Mouse (Mus musculus) G1E (cell line): ENCODE measurements around the gene Trim24. TPM values are rescaled to one million over a fixed set of nuclear protein-coding genes. Genes with fewer than 3 reads are reported as not detected.
"Not testable (repeated sequence)": the region's sequence is repeated elsewhere in the genome, so short reads cannot be mapped to it uniquely, and the experiment has no call there.

Source experiments
- ATAC-seq: 2 replicates; pipeline ENCODE4 v1.8.0; 2016; ENCODE audit warnings: mild to moderate bottlenecking; ENCODE audit not compliant: insufficient number of reproducible peaks, poor library complexity, low FRiP score, severe bottlenecking; ENCODE audit errors: extremely low read depth
- DNase-seq: peaks from one replicate; pipeline ENCODE4 v3.0.0; 2012; ENCODE audit warnings: low spot score
- H3K27me3 ChIP-seq: 2 replicates; pipeline ENCODE4 v1.6.1; 2012; ENCODE audit warnings: mild to moderate bottlenecking, low read length, inconsistent platforms; ENCODE audit not compliant: insufficient read depth
- H3K36me3 ChIP-seq: replicated peaks from 2 replicates; pipeline ENCODE3; 2012; ENCODE audit warnings: mild to moderate bottlenecking, inconsistent platforms
- H3K4me1 ChIP-seq: 2 replicates; pipeline ENCODE4 v1.6.1; 2012; ENCODE audit warnings: low read depth, low read length, inconsistent platforms, mixed read lengths; ENCODE audit not compliant: insufficient read depth
- H3K4me3 ChIP-seq: 2 replicates; pipeline ENCODE4 v1.5.1; 2012; ENCODE audit warnings: low read depth, mild to moderate bottlenecking, inconsistent platforms, low read length, moderate library complexity, mixed read lengths
- H3K9me3 ChIP-seq: replicated peaks from 2 replicates; pipeline ENCODE4 v1.6.1; 2012; ENCODE audit warnings: inconsistent platforms
- CTCF ChIP-seq: IDR thresholded peaks from 2 replicates; pipeline ENCODE4 v1.5.1; 2012; ENCODE audit warnings: low read depth, low read length, inconsistent platforms, mixed read lengths
- GATA1 ChIP-seq: IDR thresholded peaks from 2 replicates; pipeline ENCODE4 v1.6.1; 2012; ENCODE audit warnings: borderline replicate concordance, low read length, inconsistent platforms, mixed read lengths
- GATA2 ChIP-seq: IDR thresholded peaks from 2 replicates; pipeline ENCODE4 v1.6.1; 2012; ENCODE audit warnings: low read depth, low read length, inconsistent platforms, borderline replicate concordance
- POLR2AphosphoS5 ChIP-seq: IDR thresholded peaks from 2 replicates; pipeline ENCODE4 v1.6.1; 2012; ENCODE audit warnings: low read depth, low read length, inconsistent platforms; ENCODE audit not compliant: insufficient replicate concordance
- TAL1 ChIP-seq: conservative IDR thresholded peaks from 2 replicates; pipeline ENCODE4 v1.6.1; 2012; ENCODE audit warnings: low read depth, low read length, inconsistent platforms, mixed read lengths
- polyA plus RNA-seq: library from polyadenylated mRNA; stranded (reverse); fragments of >175 nt; gene quantifications from 2 replicates; pipeline ENCODE4 v1.2.3, GENCODE M21; 2012
- total RNA-seq, 2 experiments: library from RNA; stranded (forward) in 1 of 2; stranded (reverse) in 1 of 2; fragments of 200-1000 nt in 1 of 2; fragments of >200 nt in 1 of 2; fragmentation: Nextera tagmentation in 1 of 2; gene quantifications; 2 replicates each; pipeline ENCODE4 v1.2.3; 2014 to 2017

Gene Trim24
- total RNA-seq (2014; fragmentation: Nextera tagmentation), result 63.1 and 65.7 TPM in 2 replicates
- total RNA-seq (2017), result 24.1 and 25.0 TPM in 2 replicates
- polyA plus RNA-seq, result 7.0 and 9.1 TPM in 2 replicates

DNA sequence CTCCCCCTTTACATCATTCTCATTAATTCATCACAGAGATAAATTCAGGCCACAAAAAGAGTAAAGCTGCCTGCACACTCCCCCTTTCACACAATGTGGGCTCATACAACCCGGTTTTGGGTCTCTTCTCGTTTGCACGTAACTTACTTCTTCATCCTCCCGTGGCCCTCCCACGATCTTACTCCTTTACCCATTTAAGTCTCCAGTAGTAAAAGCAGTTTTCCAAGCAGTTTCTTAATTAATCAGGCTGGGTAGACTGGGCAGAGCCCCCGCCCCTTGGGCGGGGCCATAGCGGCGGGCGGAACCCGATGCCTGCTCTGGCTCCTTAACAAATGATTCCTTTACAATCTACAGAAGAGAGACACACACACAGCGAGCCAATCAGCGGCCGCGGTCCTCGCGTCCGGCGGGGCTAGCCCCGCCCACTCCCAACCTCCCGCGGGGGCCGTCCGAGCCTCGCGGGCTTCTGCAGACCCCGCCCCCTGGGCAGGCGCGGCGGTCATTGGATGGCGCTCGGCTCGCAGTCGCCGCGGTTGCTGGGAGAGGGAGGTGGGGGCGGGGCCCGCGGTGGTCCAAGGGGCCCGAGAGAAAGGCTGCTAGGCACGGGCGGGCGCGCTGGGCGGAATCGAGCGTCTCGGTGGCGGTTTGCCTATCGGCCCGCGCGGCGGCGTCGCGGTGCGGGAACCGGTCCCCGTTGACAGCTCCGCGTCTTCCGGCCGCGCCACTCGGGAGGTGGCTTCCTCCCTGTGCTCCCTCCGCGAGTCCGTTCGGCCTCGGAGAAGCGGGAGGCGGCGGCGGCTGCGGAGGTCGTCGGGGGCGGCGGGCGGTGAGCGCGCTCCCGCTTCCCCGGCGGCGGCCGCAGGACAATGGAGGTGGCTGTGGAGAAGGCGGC lies at the start of gene Trim24:
Gene Trim24 (plus strand): TSS at position 567 of the 892 bp plus-strand sequence.
- H3K4me1 ChIP-seq, result peaks cover 6% of the 10 kb centered on the region
- peaks cover 5% of the 10 kb centered on the region for H3K36me3 ChIP-seq
- peak within 1 kb of the TSS; percentile 92 for H3K4me3 ChIP-seq
- H3K27me3 ChIP-seq, result no peaks in the 10 kb centered on the region
- no peak for TF ChIP-seq POLR2AphosphoS5
- no peak for TF ChIP-seq TAL1
- TF ChIP-seq GATA1, result no peak
- no peak for TF ChIP-seq GATA2
- TF ChIP-seq CTCF, result no peak
- peak; percentile 97 for ATAC-seq
- DNase-seq, result peak; percentile 95
- H3K9me3 ChIP-seq, result peaks cover 20% of the 10 kb centered on the region

DNA sequence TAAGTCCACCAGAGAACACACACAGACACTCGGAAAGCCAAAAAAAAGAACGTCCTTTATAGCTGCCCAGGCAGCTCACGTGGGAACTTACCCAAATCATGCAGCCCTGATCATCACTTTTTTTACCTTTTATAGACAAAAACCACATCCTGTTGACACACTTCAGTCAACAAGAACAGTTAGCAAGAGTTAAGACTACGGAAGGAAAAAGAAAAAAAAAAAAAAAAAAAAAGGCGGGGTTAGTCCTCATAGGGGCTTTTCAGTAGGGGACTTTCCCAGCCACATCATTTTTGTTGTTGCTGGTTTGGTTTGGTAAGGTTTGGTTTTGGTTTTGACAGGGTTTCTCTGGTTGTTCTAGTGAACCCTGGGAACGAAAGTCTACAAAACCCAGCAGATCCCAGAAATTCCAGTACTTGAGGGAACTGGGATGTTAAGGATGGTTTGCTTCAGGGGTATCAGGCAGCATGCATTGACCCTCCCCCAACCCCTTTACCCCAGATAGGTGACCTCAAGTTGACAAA lies 49.0 kb upstream of the Trim24 start:
- H3K9me3 ChIP-seq, result no peaks in the 10 kb centered on the region
- no peak overlapping the region for H3K4me3 ChIP-seq
- no peaks in the 10 kb centered on the region for H3K27me3 ChIP-seq
- no peaks in the 10 kb centered on the region for H3K4me1 ChIP-seq
- DNase-seq, result no peak
- TF ChIP-seq GATA2 (no peak), GATA1 (no peak), POLR2AphosphoS5 (no peak), CTCF (no peak), TAL1 (no peak)
- H3K36me3 ChIP-seq, result no peaks in the 10 kb centered on the region
- ATAC-seq, result no peak

GRCm38 (mm10) chr6:37822390-37822789 lies 48.2 kb upstream of the Trim24 start:
- DNase-seq (no peak), ATAC-seq (no peak)
- Histone ChIP-seq H3K27me3 (no peaks in the 10 kb centered on the region), H3K4me1 (no peaks in the 10 kb centered on the region), H3K36me3 (no peaks in the 10 kb centered on the region), H3K4me3 (no peak overlapping the region), H3K9me3 (no peaks in the 10 kb centered on the region)
- no peak for TF ChIP-seq GATA1
- no peak for TF ChIP-seq GATA2
- TF ChIP-seq TAL1, result no peak
- no peak for TF ChIP-seq POLR2AphosphoS5
- TF ChIP-seq CTCF, result no peak

- DNase-seq, result no peak
- TF ChIP-seq CTCF (no peak), GATA2 (no peak), POLR2AphosphoS5 (no peak), TAL1 (no peak), GATA1 (no peak)
- Histone ChIP-seq H3K4me3 (no peak overlapping the region), H3K27me3 (no peaks in the 10 kb centered on the region), H3K36me3 (no peaks in the 10 kb centered on the region), H3K4me1 (no peaks in the 10 kb centered on the region), H3K9me3 (no peaks in the 10 kb centered on the region)
- no peak for ATAC-seq
Observed at GRCm38 (mm10) chr6:37823731-37824130, 46.9 kb upstream of the Trim24 start.

DNA sequence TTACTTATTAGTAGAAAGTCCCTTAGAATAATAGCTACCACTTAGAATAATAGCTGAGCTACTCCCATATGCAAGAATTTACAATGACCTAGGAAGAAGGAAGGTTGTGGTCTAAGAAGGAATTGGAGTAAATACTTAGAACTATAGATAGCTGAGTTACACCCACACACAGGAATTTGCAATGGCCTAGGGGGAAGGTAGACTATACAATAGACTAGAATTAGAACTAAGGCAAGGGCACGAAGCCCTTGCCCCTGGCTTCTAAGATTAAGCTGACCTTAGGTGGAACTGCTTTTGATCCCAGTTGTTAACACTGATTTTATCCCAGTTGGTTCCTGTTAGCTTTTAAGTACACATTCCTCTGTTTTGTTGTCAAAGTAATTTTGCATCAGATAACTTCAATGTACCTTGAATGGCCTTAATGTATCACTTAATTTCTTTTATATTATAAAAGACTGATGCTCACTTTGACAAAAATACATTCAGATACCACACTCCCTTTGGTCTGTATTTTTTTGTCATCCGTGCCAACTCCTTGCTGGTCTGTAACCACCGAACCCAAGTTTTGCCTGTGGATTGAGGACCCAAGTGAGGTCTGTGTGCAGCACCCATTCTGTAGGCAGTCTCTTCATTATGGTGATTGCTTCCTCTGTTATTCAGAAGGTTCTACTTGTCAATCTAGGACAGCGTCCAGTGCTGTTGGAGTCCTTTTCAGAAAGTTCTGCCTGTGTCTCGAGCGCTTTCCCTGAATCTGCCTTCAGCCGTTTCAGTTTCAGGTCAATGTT lies 45.1 kb upstream of the Trim24 start:
- H3K27me3 ChIP-seq, DNase-seq, H3K9me3 ChIP-seq, H3K4me3 ChIP-seq, ATAC-seq, H3K36me3 ChIP-seq, H3K4me1 ChIP-seq: not testable (repeated sequence)

DNA sequence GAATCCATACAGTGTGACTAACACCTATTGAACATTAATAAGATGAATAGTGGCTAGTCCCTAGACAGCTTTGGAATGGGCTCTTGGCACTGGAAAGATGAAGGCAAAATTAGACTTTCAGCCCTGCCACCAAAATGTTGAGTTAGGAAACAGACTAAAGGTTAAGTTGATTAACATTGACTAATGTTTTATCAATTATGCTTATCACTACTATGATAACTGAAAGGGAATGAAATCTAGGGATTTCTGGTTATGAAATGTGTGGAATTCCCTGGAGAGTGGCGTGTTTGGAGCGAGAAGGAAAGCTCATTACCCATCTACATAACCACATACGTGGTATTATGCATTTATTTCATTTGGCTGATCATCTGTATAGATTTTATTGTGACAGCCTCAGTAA lies 41.7 kb upstream of the Trim24 start:
- no peak for ATAC-seq
- no peaks in the 10 kb centered on the region for H3K36me3 ChIP-seq
- H3K4me3 ChIP-seq, result no peak overlapping the region

More for the DNA sequence above, 41.7 kb upstream of the Trim24 start:
- TF ChIP-seq POLR2AphosphoS5 (no peak), GATA1 (no peak), TAL1 (no peak), CTCF (no peak), GATA2 (no peak)
- Histone ChIP-seq H3K9me3 (0 out of 2 replicates have a peak, but pooled peaks cover 2% of the 10 kb centered on the region), H3K4me1 (no peaks in the 10 kb centered on the region), H3K27me3 (no peaks in the 10 kb centered on the region)
- no peak for DNase-seq
